Mouse (Mus musculus) embryonic facial prominence, embryonic 15.5 days (tissue): ENCODE data around the gene Nup214. TPM values are rescaled to one million over a fixed set of nuclear protein-coding genes. Genes with fewer than 3 reads are reported as not detected.
A peak's percentile ranks its signal among the peaks of the same experiment; 100 is the strongest.

Source experiments
- ATAC-seq: fragments of 200-750 bp; cut with Nextera tagmentation; 2 replicates; pipeline ENCODE4 v1.8.0; 2017; ENCODE audit warnings: low read depth, moderate TSS enrichment; ENCODE audit not compliant: insufficient number of reproducible peaks, low FRiP score, low TSS enrichment
- H3K27ac ChIP-seq: fragments of 300-500 bp; sonication (generic); replicated peaks from 2 replicates; pipeline ENCODE4 v1.5.1; 2015; ENCODE audit warnings: mild to moderate bottlenecking, inconsistent platforms
- H3K27me3 ChIP-seq: fragments of 300-500 bp; sonication (generic); 2 replicates; pipeline ENCODE4 v1.6.1; 2015; ENCODE audit warnings: inconsistent platforms
- H3K36me3 ChIP-seq: fragments of 300-500 bp; sonication (generic); 2 replicates; pipeline ENCODE4 v1.6.1; 2015; ENCODE audit warnings: mild to moderate bottlenecking, inconsistent platforms
- H3K4me1 ChIP-seq: fragments of 300-500 bp; sonication (generic); 2 replicates; pipeline ENCODE4 v1.6.1; 2015; ENCODE audit warnings: inconsistent platforms
- H3K4me2 ChIP-seq: fragments of 300-500 bp; sonication (generic); replicated peaks from 2 replicates; pipeline ENCODE4 v1.6.1; 2015; ENCODE audit warnings: mild to moderate bottlenecking, inconsistent platforms
- H3K4me3 ChIP-seq: fragments of 300-500 bp; sonication (generic); replicated peaks from 2 replicates; pipeline ENCODE4 v1.5.1; 2015; ENCODE audit warnings: mild to moderate bottlenecking, inconsistent platforms
- H3K9ac ChIP-seq: fragments of 300-500 bp; sonication (generic); 2 replicates; pipeline ENCODE4 v1.6.1; 2015; ENCODE audit warnings: inconsistent platforms
- H3K9me3 ChIP-seq: fragments of 300-500 bp; sonication (generic); replicated peaks from 2 replicates; pipeline ENCODE4 v1.6.1; 2016; ENCODE audit warnings: inconsistent platforms
- WGBS: fragments of 180-500 bp; shearing (Covaris S2); methylation state at CpG from one replicate; pipeline ENCODE4 v1.1.7; 2015; 5-methylcytosine and 5-hydroxymethylcytosine counted together
- polyA plus RNA-seq: library from polyadenylated mRNA; unstranded; fragments of >200 nt; fragmentation: Nextera tagmentation; extraction: Ambion mirVana; gene quantifications from 2 replicates; pipeline ENCODE4 v1.2.1, GENCODE M21; 2015

The Nup214 gene
- polyA plus RNA-seq: 77.4 and 86.8 TPM in 2 replicates

DNA sequence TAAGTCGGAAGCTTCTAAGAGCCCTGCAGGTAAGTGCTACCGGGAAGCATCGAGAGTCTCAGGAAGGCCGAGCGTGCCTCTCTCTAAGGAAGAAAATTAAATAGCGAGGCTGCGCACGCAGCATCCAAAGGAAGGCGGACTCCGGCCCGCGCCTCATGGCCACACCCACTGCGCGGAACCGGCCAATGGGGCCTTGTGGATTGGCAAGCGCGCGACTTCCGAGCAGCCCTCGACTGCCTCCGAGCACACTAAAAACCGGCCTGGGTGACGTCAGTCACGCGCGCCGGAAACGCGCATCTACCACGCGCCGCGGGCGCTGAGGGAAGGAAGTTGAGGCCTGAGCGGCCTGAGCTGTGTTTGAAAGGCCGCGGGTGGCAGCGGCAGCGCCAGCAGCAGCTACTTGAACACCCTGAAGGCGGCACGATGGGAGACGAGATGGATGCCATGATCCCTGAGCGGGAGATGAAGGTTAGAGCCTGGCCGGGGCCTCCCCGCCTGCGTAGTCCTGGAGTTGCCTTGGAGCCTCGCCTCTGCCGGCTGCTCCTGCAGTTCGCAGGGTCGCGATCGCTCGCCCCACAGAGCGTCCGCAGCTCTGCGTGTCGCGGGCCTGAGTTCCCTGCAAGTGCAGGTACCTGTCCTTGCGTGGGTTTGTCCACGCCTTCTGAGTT is at the start of gene Nup214:
Gene Nup214 (plus strand): TSS at position 296 of the 668 bp plus-strand sequence.
- H3K36me3 ChIP-seq: peaks cover 42% of the 10 kb centered on the region
- WGBS: under 1% methylated on average over 60 of the region's 60 CpGs

GRCm38 (mm10) chr2:31924811-31925210 is 49.4 kb upstream of the Nup214 start:
- ATAC-seq: no peak
- Histone ChIP-seq H3K27ac (no peak overlapping the region), H3K9ac (no peak overlapping the region), H3K36me3 (no peaks in the 10 kb centered on the region), H3K4me3 (no peak overlapping the region), H3K4me2 (no peak overlapping the region), H3K4me1 (no peaks in the 10 kb centered on the region), H3K27me3 (peaks cover 6% of the 10 kb centered on the region; the same call in 1 of the 2 replicates), H3K9me3 (no peaks in the 10 kb centered on the region)
- 21% methylated on average over 9 of the region's 9 CpGs for WGBS

More for the DNA sequence above, at the start of gene Nup214:
- no peaks in the 10 kb centered on the region for H3K27me3 ChIP-seq
- peak; percentile 100 for ATAC-seq
- peak within 1 kb of the TSS; percentile 76 for H3K4me3 ChIP-seq
- H3K9me3 ChIP-seq: no peaks in the 10 kb centered on the region
- H3K4me2 ChIP-seq: peak within 1 kb of the TSS; percentile 88
- peak within 1 kb of the TSS; percentile 85 for H3K27ac ChIP-seq
- H3K4me1 ChIP-seq: peaks cover 17% of the 10 kb centered on the region
- peak within 1 kb of the TSS; percentile 95 for H3K9ac ChIP-seq

GRCm38 (mm10) chr2:31925936-31926335 is 48.3 kb upstream of the Nup214 start:
- Histone ChIP-seq H3K27ac (no peak overlapping the region), H3K4me1 (no peaks in the 10 kb centered on the region), H3K36me3 (no peaks in the 10 kb centered on the region), H3K4me2 (no peak overlapping the region), H3K27me3 (peaks cover 6% of the 10 kb centered on the region; the same call in 1 of the 2 replicates), H3K9ac (no peak overlapping the region), H3K9me3 (no peaks in the 10 kb centered on the region), H3K4me3 (no peak overlapping the region)
- WGBS: 49% methylated on average over 4 of the region's 4 CpGs
- ATAC-seq: no peak

- H3K4me2 ChIP-seq: no peak overlapping the region
- WGBS: 81% methylated on average over 3 of the region's 3 CpGs
- H3K27me3 ChIP-seq: no peaks in the 10 kb centered on the region
- ATAC-seq: no peak
- H3K4me3 ChIP-seq: no peak overlapping the region
- H3K27ac ChIP-seq: no peak overlapping the region
- H3K9ac ChIP-seq: no peak overlapping the region
- H3K36me3 ChIP-seq: no peaks in the 10 kb centered on the region
- H3K4me1 ChIP-seq: no peaks in the 10 kb centered on the region
- no peaks in the 10 kb centered on the region for H3K9me3 ChIP-seq
Measured at GRCm38 (mm10) chr2:31929664-31930063, 44.6 kb upstream of the Nup214 start.

DNA sequence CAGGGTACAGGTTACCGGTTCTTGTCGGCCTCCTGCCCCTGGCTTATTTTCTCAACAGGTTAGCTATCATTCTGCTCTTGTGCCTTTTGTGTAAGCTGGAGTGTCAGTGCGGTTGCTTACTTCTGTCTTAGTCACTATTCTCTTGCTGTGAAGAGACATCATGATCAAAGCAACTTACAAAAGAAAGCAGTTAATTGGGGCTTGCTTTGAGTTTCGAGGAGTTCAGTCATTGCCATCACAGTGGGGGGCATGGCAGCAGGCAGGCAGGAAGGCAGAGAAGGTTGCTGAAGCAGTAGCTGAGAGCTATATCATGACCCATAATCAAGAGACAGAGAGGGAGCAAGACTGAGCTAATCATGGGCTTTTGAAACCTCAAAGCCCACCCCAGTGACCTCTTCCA is 39.7 kb upstream of the Nup214 start:
- H3K9ac ChIP-seq: no peak overlapping the region
- ATAC-seq: no peak
- H3K9me3 ChIP-seq: no peaks in the 10 kb centered on the region
- H3K36me3 ChIP-seq: no peaks in the 10 kb centered on the region
- WGBS: 44% methylated on average over 4 of the region's 4 CpGs
- no peak overlapping the region for H3K4me3 ChIP-seq
- H3K4me2 ChIP-seq: no peak overlapping the region
- no peaks in the 10 kb centered on the region for H3K27me3 ChIP-seq
- no peak overlapping the region for H3K27ac ChIP-seq
- H3K4me1 ChIP-seq: no peaks in the 10 kb centered on the region

- no peaks in the 10 kb centered on the region for H3K36me3 ChIP-seq
- no peak overlapping the region for H3K9ac ChIP-seq
- H3K27ac ChIP-seq: no peak overlapping the region
- H3K4me1 ChIP-seq: no peaks in the 10 kb centered on the region
- H3K9me3 ChIP-seq: no peaks in the 10 kb centered on the region
- no peak for ATAC-seq
- 39% methylated on average over 4 of the region's 4 CpGs for WGBS
- no peaks in the 10 kb centered on the region for H3K27me3 ChIP-seq
- H3K4me2 ChIP-seq: no peak overlapping the region
- no peak overlapping the region for H3K4me3 ChIP-seq
Measured at GRCm38 (mm10) chr2:31935054-31935453, 39.2 kb upstream of the Nup214 start.

GRCm38 (mm10) chr2:31938298-31938697 is 35.9 kb upstream of the Nup214 start:
- no peak overlapping the region for H3K4me3 ChIP-seq
- no peak overlapping the region for H3K4me2 ChIP-seq
- ATAC-seq: no peak
- no peaks in the 10 kb centered on the region for H3K9me3 ChIP-seq
- no peaks in the 10 kb centered on the region for H3K4me1 ChIP-seq
- no peak overlapping the region for H3K27ac ChIP-seq
- H3K27me3 ChIP-seq: no peaks in the 10 kb centered on the region
- 95% methylated on average over 1 of the region's 1 CpGs for WGBS
- H3K36me3 ChIP-seq: no peaks in the 10 kb centered on the region
- no peak overlapping the region for H3K9ac ChIP-seq

- Histone ChIP-seq H3K4me1 (no peaks in the 10 kb centered on the region), H3K9me3 (no peaks in the 10 kb centered on the region), H3K27ac (no peak overlapping the region), H3K4me2 (no peak overlapping the region), H3K9ac (no peak overlapping the region), H3K4me3 (no peak overlapping the region), H3K27me3 (no peaks in the 10 kb centered on the region), H3K36me3 (no peaks in the 10 kb centered on the region)
- no peak for ATAC-seq
- WGBS: 81% methylated on average over 4 of the region's 4 CpGs
Measured at GRCm38 (mm10) chr2:31943011-31943410, 31.2 kb upstream of the Nup214 start.

DNA sequence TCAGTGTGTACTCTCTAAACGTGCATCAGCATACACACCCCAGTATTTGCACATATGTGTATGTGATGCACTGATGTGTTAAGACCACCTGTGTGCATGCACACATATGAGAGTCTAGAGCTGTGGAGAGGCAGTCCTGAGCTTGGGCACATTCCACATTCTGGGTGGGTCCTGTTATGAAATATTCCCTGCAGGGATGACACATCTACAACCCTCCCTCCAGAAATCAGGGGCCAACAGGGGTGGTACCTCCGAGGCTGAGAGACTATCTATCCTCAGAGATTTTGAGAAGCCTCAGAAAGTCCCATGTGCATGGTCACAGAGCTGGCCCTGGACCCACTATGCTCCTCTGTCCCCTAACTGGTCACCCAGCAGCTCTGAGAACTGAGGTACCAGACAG is 28.7 kb upstream of the Nup214 start:
- Histone ChIP-seq H3K9me3 (no peaks in the 10 kb centered on the region), H3K4me1 (peaks cover 8% of the 10 kb centered on the region), H3K27ac (no peak overlapping the region), H3K27me3 (0 out of 2 replicates have a peak, but pooled peaks cover 3% of the 10 kb centered on the region), H3K36me3 (no peaks in the 10 kb centered on the region), H3K9ac (no peak overlapping the region), H3K4me3 (no peak overlapping the region), H3K4me2 (no peak overlapping the region)
- WGBS: 56% methylated on average over 2 of the region's 2 CpGs
- no peak for ATAC-seq

GRCm38 (mm10) chr2:31948392-31948791 is 25.8 kb upstream of the Nup214 start:
- ATAC-seq: no peak
- H3K27me3 ChIP-seq: 0 out of 2 replicates have a peak, but pooled peaks cover 3% of the 10 kb centered on the region
- 64% methylated on average over 6 of the region's 6 CpGs for WGBS

DNA sequence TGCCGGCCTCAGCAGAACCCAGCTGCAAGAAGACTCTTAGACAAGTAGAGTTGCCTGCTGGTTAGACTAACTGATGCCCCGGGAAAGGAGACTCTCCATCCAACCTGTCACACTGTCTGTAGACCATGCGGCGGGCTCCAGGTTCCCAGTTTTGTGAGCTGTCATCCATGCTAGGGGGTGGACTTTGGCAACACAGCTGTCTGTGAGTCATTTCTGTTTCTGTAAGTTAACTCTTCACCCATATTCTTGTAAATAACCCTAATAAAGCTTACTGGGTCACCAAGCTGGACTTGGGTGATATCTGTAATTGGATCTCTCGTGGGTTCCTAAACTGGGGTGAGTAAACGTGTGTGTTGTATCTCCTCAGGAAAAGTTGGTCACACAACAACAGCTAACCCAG is 25.4 kb upstream of the Nup214 start:
- no peak overlapping the region for H3K4me2 ChIP-seq
- no peak for ATAC-seq
- H3K36me3 ChIP-seq: no peaks in the 10 kb centered on the region
- 69% methylated on average over 6 of the region's 6 CpGs for WGBS
- no peak overlapping the region for H3K4me3 ChIP-seq
- H3K4me1 ChIP-seq: peaks cover 21% of the 10 kb centered on the region
- H3K9me3 ChIP-seq: no peaks in the 10 kb centered on the region
- 0 out of 2 replicates have a peak, but pooled peaks cover 3% of the 10 kb centered on the region for H3K27me3 ChIP-seq
- no peak overlapping the region for H3K27ac ChIP-seq
- H3K9ac ChIP-seq: no peak overlapping the region

More at GRCm38 (mm10) chr2:31948392-31948791, 25.8 kb upstream of the Nup214 start:
- H3K27ac ChIP-seq: no peak overlapping the region
- peaks cover 21% of the 10 kb centered on the region for H3K4me1 ChIP-seq
- no peaks in the 10 kb centered on the region for H3K9me3 ChIP-seq
- H3K36me3 ChIP-seq: no peaks in the 10 kb centered on the region
- H3K4me2 ChIP-seq: no peak overlapping the region
- H3K4me3 ChIP-seq: no peak overlapping the region
- no peak overlapping the region for H3K9ac ChIP-seq
